Mouse (Mus musculus): ENCODE data around the gene Tbx4. TPM values are rescaled to one million over a fixed set of nuclear protein-coding genes. Genes with fewer than 3 reads are reported as not detected.

The Tbx4 gene
- total and polyA plus RNA-seq, 3 experiments, result 0.12 to 0.64 TPM; not detected in 1

GRCm38 (mm10) chr11:85917091-85917992 is 31.1 kb downstream of the Tbx4 start:
- Histone ChIP-seq H3K36me3 (ENCODE audit: control insufficient read depth in 1 of 2, insufficient read depth in 2 of 2, low read length in 2 of 2) (no peaks in the 10 kb centered on the region), H3K27me3 (ENCODE audit: control insufficient read depth in 1 of 2, insufficient read depth in 2 of 2, low read length in 2 of 2) (peaks cover 2% of the 10 kb centered on the region in 2 experiments; a peak in 3 of 4 replicates), H3K79me2 (ENCODE audit: control insufficient read depth, insufficient read depth, low read length, poor library complexity) (no peaks in the 10 kb centered on the region), H3K9ac (ENCODE audit: control insufficient read depth, low read depth, low read length, poor library complexity, severe bottlenecking) (no peak overlapping the region), H3K9me3 (replicated peaks; ENCODE audit: insufficient read depth, low read length) (no peaks in the 10 kb centered on the region), H3K27ac (ENCODE audit: control insufficient read depth, low read depth, low read length) (no peak overlapping the region), H3K4me3 (ENCODE audit: control insufficient read depth in 1 of 2, insufficient read depth in 1 of 2, low read depth in 2 of 2, low read length in 2 of 2) (no peak overlapping the region), H3K4me1 (ENCODE audit: control insufficient read depth in 1 of 2, insufficient read depth in 2 of 2, low read length in 2 of 2) (no peaks in the 10 kb centered on the region)
- TF ChIP-seq MYB (IDR thresholded peaks at IDR 0.05; ENCODE audit: low read depth, low read length), result no peak
- TF ChIP-seq KAT2A (conservative IDR thresholded peaks at IDR 0.05; ENCODE audit: low read depth, low read length), result no peak
- TF ChIP-seq E2F4 (IDR thresholded peaks at IDR 0.05; ENCODE audit: borderline replicate concordance, low read depth, low read length), result no peak
- TF ChIP-seq MEF2A (IDR thresholded peaks at IDR 0.05; ENCODE audit: extremely low read depth, insufficient replicate concordance, low read depth, low read length, poor library complexity, severe bottlenecking), result no peak
- no peak for TF ChIP-seq BHLHE40 (IDR thresholded peaks at IDR 0.05; ENCODE audit: borderline replicate concordance, low read depth, low read length)
- TF ChIP-seq POLR2A (IDR thresholded peaks at IDR 0.05; ENCODE audit: control insufficient read depth in 1 of 2, insufficient read depth in 1 of 2, low read depth in 1 of 2, low read length in 2 of 2, poor library complexity in 1 of 2), result no peak
- TF ChIP-seq UBTF (IDR thresholded peaks at IDR 0.05; ENCODE audit: borderline replicate concordance, insufficient read depth, low read depth, low read length), result no peak
- no peak for TF ChIP-seq NELFE (IDR thresholded peaks at IDR 0.05; ENCODE audit: low read depth, low read length)
- no peak for TF ChIP-seq RAD21 (IDR thresholded peaks at IDR 0.05; ENCODE audit: low read depth, low read length)
- no peak for TF ChIP-seq ETS1 (IDR thresholded peaks at IDR 0.05; ENCODE audit: low read depth, low read length)
- no peak for TF ChIP-seq ZMIZ1 (IDR thresholded peaks at IDR 0.05; ENCODE audit: low read depth, low read length)
- TF ChIP-seq HCFC1 (IDR thresholded peaks at IDR 0.05; ENCODE audit: low read depth, low read length), result no peak
- no peak for TF ChIP-seq ZC3H11A (IDR thresholded peaks at IDR 0.05; ENCODE audit: low read depth, low read length)
- TF ChIP-seq MYC (IDR thresholded peaks at IDR 0.05; ENCODE audit: low read depth, low read length), result no peak
- DNase-seq (ENCODE audit: low read depth, low spot score), result no peak

- Histone ChIP-seq H3K9me3 (replicated peaks; ENCODE audit: insufficient read depth, low read length) (no peaks in the 10 kb centered on the region), H3K27ac (ENCODE audit: control insufficient read depth, low read depth, low read length) (no peak overlapping the region), H3K4me3 (ENCODE audit: control insufficient read depth in 1 of 2, insufficient read depth in 1 of 2, low read depth in 2 of 2, low read length in 2 of 2) (no peak overlapping the region), H3K36me3 (ENCODE audit: control insufficient read depth in 1 of 2, insufficient read depth in 2 of 2, low read length in 2 of 2) (no peaks in the 10 kb centered on the region), H3K4me1 (ENCODE audit: control insufficient read depth in 1 of 2, insufficient read depth in 2 of 2, low read length in 2 of 2) (no peaks in the 10 kb centered on the region), H3K9ac (ENCODE audit: control insufficient read depth, low read depth, low read length, poor library complexity, severe bottlenecking) (no peak overlapping the region), H3K79me2 (ENCODE audit: control insufficient read depth, insufficient read depth, low read length, poor library complexity) (no peaks in the 10 kb centered on the region), H3K27me3 (ENCODE audit: control insufficient read depth in 1 of 2, insufficient read depth in 2 of 2, low read length in 2 of 2) (peaks cover 2% of the 10 kb centered on the region in 2 experiments; a peak in 3 of 4 replicates)
- no peak for DNase-seq (ENCODE audit: low read depth, low spot score)
- TF ChIP-seq GABPA (IDR thresholded peaks at IDR 0.05; ENCODE audit: low read depth, low read length), result no peak
Measured at GRCm38 (mm10) chr11:85917993-85918325, 31.7 kb downstream of the Tbx4 start.

Measured in MEL (cell line).